Mouse (Mus musculus): Measurements from ENCODE around the gene Smg9. TPM values are rescaled to one million over a fixed set of nuclear protein-coding genes. Genes with fewer than 3 reads are reported as not detected.

The Smg9 gene
- total RNA-seq, 2 experiments from 2014 or later, result 9.2 to 9.5 TPM

DNA sequence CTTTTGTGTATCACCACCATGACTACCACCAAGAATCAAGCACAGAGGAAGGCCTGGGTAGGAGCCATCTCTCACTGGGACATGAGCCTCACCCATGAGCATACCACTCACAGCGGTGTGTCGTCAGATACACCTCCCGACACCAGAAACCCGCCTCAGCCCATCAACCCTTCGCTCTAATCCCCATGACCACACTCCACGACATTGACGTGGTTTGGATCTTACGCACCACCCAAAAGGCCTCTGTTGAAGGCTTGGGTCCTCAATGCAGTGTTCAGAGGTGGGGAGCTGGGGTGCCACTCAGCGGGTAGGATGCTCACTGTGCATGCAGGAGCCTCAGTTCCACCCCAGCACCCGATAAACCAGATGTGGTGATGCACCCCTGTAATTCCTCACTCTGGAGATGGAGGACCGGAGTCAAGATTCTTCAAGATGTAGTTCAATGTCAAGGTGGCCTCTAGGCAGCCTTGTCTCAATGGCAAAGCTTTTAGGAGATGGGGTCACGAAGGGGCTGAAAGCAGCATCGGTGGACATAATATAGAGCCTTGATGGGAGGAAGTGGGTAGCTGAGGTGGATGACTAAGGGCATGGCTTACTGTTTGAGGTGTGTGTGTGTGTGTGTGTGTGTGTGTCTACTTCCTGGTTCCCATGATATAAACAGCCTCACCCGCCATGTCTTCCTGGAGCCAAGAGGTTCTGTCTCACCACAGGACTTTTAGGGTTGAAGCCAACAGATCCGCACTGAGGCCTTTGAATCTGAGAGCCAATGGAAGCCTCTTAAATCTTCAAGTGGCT lies 31.3 kb downstream of the Smg9 start:
- DNase-seq, result no peak
- intact Hi-C loops (cut with DNase I; ENCODE audit: low total_unique reads), result no loop called here

DNA sequence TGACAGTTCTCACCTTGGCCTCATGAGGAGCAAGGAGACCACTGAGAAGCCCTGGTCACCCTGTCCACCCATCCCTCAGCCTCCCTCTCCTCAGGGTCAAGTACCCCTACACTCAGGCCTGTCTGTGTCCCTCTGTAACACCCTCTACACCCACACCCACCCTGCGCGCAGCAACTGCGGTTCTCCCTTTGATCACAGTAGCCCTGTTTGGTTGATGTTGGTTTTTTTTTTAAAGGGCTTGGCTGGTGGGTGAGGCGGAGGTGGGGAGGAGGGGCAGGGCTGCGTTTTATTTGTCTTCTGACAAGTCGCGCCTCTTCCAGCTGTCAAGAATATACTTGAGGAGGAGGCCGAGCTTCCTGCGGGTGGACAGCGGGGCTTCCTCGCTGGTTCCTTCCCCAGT lies 32.3 kb downstream of the Smg9 start:
- DNase-seq, result no peak
- intact Hi-C loops (cut with DNase I; ENCODE audit: low total_unique reads), result no loop called here

DNA sequence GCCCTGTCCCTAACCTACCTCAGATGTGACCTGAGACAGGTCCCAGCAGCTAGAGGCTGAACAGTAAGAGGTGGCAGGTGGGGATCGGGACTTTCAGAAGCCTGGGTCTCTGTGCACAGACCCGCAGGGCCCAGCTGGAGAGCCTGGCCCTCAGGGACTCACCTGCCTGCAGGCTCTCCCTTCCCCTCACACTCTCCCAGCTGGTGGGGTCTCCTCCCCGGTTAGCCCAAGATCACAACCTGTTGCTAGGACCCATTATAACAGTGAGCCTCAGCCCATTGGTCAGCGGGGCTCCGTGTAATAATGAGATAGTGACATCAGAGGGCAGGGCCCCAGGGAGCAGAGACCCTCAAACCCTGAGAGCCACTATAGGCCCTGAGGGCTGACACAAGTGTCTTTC lies 35.9 kb downstream of the Smg9 start:
- intact Hi-C loops (cut with DNase I; ENCODE audit: low total_unique reads), result no loop called here
- no peak for DNase-seq

DNA sequence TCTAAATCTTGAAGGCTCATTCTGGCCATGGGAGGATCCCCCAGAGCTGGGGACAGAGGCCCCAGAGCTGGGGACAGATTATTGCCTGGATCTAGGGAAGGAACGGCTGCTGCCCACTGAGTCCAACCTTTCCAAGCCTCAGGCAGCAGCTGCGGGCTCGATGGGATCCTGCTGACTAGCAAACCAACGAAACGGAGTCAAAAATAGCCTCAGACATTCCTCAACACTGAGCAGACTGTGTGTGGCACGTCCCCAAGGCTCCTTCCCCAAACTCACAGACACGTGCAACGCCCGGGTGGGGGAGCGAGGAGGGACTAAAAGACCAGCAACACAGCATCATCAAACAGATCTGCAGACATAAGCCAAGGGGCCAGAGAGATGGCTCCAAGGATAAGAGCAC lies 38.6 kb downstream of the Smg9 start:
- intact Hi-C loops (cut with DNase I; ENCODE audit: low total_unique reads), result no loop called here
- DNase-seq, result peak; percentile 72

DNA sequence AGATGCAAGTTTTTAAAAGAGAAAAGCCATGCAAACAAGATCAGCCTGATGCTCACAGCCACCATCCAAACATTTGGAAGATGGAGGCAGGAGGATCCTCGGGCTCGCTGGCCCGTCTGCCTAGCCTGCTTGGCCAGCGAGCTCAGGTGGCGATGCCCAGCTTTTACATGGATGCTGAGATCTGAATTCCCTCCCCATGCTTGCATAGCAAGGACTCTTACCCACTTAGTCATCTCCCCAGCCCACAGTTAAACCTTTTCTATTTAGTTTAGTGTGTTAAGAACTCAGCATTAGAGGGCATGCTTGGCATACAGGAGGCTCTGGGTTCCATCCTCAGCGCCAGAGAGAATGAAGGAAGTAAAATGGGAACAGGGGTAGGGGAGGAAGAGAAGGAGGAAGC lies 39.8 kb downstream of the Smg9 start:
- intact Hi-C loops (cut with DNase I; ENCODE audit: low total_unique reads), result no loop called here
- no peak for DNase-seq

DNA sequence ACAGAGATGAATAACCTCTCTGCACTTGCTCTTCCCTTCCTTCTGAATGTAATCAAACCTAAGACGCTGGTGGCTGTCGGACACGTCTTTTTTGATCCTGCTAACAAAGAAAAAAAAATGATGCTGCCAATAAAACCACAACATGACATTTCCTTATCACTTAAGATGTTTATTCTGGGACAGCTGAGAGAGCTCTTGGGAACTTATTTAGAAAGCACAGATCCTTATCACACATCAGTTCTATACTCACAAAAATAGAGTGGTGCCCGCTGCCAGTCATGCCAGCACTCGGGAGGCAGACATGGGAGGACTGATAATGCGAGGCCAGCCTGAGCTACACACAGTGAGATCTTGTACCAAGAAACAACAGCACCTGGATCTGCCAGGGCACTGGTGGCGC lies 40.5 kb downstream of the Smg9 start:
- no peak for DNase-seq
- intact Hi-C loops (cut with DNase I; ENCODE audit: low total_unique reads), result no loop called here

DNA sequence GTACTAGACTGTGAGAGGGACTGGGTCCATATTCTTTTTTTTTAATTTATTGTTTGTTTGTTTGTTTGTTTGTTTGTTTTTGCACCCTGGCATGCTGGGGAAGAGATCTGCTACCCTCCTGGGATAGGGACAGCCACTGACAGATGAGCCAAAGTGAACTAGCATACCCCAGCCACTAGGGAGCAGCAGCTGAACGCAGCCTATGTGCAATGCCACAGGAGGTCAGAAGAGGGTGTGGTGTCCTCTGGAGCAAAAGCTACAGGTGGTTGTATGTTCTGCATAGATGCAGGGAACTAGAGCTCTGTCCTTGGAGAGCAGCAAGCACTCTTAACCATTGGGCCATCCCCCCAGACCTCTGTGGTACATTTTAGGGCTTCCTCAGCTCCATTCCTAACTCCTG lies 42.4 kb downstream of the Smg9 start:
- intact Hi-C loops (cut with DNase I; ENCODE audit: low total_unique reads), result no loop called here
- peak; percentile 60 for DNase-seq

DNA sequence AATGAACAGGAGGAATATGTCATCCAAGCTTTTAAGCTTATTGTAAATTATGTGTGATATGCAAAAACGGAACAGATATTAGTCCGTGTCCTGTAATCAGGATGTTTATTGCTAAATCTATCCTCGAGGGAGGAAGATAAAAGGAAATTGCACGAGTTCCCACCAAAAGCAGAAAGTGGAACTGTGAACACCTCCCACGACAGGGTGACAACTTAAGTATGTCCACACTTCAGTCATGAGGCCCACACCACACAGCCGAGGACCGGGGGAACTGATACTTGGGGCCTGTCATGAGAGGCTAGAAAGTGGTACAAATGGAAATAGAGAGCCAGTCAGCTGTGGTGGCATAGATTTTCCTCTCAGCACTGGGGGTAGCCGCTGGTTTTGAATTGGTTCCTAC lies 42.9 kb downstream of the Smg9 start:
- intact Hi-C loops (cut with DNase I; ENCODE audit: low total_unique reads), result no loop called here
- DNase-seq, result no peak

DNA sequence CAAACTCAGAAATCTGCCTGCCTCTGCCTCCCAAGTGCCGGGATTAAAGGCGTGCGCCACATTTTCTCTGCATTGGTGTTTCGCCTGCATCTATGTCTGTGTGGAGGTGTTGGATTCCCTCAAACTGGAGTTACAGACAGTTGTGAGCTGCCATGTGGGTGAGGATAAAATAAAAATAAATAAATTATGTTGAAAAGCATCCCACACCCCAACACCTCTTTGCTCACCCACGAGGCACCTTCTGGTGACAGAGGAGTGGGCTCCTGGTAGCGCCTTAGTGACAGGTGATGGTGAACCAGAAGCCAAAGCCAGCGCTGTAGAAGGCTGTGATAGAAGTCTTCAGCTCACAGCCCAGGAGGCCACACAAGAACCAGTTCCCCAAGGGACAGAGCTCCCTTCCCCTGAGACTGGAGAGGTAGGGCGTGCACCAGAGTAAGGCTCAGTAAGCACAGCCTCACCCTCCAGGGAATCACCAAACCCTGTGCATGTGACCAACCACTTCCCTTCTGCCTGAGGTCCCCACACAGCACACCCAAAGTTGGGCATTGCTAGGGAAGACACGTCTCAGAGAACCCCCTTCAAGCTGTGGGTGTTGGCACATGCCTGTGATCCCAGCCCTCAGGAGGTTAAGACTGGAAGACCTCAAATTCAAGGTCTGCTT lies 46.0 kb downstream of the Smg9 start:
- DNase-seq, result no peak
- intact Hi-C loops (cut with DNase I; ENCODE audit: low total_unique reads), result no loop called here

DNA sequence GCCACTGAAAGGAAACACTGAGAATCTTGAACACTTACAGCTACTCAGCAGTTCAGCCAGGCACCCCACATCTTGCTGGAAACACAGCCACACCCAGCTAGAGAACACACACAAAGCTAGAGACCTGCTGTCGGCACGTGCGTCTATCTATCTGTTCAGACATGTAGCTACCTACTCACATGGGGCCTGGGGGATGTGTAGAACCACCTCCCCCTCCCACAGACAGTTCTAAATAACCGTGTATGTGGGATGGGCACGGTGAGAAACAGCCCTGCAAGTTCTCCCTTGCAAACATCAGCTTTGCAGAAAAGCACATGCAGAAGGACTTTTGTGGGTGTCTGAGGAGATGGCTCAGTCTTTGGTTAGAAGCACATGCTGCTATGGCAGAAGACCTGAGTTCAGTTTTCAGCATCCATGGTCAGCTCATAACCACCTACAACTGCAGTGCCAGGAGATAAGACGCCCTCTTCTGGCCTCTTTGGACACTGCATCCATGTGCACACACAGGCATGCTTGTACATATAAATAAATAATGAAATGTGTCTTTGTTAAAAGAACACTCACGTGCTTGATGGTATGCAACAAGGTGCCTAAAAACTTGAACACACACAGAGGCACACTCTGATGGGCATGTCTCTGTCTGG lies 47.4 kb downstream of the Smg9 start:
- DNase-seq, result no peak
- intact Hi-C loops (cut with DNase I; ENCODE audit: low total_unique reads), result no loop called here

DNA sequence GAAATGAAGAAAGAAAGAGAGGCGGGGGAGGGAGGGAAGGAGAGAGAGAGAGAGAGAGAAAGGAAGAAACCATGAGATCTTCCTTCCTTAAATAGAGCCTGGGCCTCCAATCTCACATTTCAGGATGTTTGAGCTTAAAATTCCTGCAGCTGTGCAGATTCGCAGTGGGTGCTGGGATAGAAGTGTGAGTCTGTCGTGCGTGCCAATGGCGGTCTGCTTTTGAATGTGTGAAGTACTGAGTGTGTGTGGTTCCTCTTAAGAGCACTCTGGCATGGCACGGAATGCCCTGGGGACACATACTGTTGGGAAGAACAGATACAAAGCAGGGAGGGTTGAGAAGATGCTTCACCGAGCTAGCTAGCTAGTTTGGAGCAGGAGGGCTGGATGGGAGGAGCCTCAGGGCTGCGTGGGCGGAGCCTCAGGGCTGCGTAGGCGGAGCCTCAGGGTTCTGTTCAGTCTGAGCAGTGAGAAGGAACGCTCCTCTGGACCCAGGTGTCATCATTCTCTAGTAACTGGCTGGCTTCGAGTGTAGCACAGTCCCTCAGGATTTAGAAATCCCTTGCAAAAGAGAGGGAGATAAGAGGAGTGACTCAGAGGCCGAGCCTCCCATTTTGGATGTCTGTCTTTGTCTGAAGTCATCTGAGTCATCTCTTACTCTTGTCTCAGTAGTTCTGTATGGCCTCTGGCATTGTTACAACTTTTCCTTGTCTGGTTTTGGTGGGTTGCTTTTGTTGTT lies 49.5 kb downstream of the Smg9 start:
- intact Hi-C loops (cut with DNase I; ENCODE audit: low total_unique reads), result no loop called here
- DNase-seq, result no peak

DNA sequence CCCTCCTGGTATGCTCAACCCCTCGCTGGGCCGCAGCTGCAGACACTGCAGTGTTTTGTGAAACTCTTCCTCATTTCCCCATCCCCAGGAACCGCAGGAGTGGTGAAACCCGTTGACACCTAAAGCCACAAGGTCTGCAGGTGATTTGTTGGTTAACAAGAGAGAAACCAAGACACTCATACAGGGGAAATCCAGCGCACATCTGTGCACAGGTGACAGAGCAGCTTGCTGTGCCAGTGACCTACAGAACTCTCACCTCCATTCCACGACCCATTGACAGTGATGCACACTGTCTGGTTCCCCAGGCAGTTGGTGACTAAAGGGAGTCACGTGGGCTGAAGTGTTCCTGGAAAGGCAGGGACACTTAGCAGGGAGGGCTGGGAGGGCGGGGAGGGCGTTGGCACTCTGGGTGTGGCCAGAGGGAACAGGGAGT lies 51.2 kb downstream of the Smg9 start:
- intact Hi-C loops (cut with DNase I; ENCODE audit: low total_unique reads), result no loop called here
- no peak for DNase-seq

DNA sequence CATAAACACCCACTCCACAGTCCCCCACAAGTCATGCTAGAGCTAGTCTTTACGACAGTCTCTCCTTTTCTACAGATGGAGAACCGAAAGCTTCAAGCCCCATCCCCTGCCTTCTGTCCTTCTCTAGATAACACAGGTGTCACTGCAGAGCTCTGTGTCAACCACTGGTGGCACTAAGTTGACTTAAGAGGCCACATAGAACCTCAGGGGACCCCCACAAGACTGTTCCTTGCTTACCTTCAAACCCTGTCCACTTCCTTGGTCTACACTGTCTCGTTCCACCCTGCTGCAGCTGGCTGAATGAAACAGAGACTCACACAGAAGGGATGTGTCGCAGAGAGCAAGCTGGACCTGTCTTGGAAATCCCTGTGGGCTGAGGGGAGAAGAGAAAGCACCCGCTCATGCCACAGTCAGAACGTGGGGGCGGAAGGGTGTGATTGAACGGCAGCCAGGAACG lies 52.5 kb downstream of the Smg9 start, which contains the start of gene Irgc1:
Irgc1 (minus strand) TSS at position 443 of the 457 bp plus-strand sequence.
- intact Hi-C loops (cut with DNase I; ENCODE audit: low total_unique reads), result no loop called here
- DNase-seq, result no peak

DNA sequence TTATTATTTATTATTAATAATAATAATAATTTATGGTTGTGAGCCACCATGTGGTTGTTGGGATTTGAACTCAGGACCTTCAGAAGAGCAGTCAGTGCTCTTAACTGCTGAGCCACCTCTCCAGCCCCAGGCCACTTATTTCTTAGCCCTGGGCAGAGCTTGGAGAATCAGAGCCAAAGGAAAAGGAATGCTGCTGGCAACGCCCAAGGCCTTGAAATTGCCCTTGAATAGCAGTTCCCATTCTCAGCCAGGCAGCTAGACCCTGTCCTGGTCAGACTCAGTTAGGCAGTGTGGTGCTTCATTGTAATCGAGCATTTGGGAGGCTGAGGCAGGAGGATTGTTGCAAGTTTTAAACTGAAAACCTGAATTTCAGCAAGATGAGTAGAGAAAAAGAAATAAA lies 54.8 kb downstream of the Smg9 start:
- intact Hi-C loops (cut with DNase I; ENCODE audit: low total_unique reads), result no loop called here
- DNase-seq, result no peak

DNA sequence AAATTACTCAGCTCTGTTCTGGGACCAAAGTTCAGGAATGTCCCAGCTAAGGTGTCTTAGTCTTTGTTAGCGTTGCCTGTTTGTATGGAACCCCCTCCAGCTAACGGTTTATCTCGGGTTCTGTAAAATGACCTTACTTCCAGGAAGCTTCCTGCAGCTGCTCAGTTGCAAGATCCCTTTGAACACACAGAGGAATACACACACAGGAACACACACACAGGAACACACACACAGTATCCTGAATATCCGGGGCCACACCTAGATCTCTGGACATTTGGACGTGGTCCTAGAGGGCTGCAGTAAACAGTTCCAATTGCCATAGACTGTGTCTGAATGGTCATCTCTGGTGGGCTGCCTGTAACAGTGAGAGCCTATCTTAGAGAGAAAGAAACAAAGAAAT lies 56.3 kb downstream of the Smg9 start:
- DNase-seq, result no peak
- intact Hi-C loops (cut with DNase I; ENCODE audit: low total_unique reads), result no loop called here

DNA sequence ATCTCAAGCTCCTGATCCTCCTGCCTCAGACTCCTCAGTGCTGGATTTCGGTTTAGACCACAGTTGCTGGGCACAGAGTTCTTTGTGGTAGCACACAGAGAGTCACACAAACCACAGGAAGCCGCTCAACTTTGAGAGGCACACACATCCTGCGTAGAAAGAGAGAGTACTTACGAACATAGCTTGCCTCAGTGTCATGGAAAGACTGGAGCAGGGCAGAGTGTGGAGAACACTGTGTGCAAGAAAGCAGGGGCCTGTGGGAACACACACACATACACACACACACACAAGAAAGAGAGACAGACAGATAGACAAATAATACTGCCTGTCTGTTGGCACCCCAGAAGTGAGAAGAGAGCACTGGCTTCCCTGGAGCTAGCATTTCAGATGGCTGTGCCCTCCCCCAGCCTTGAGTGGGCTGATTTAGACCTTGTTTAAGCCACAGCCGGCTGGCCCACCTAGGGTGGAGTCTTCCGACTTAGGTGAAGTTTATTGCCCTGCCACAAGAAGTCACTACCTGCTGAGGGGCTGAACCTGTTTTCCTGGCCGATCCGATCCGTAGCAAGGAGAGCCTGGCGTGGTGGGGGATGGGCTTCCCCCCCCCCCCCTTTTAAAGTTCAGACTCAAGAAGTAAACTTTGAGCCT lies 58.4 kb downstream of the Smg9 start:
- no peak for DNase-seq
- intact Hi-C loops (cut with DNase I; ENCODE audit: low total_unique reads), result no loop called here

DNA sequence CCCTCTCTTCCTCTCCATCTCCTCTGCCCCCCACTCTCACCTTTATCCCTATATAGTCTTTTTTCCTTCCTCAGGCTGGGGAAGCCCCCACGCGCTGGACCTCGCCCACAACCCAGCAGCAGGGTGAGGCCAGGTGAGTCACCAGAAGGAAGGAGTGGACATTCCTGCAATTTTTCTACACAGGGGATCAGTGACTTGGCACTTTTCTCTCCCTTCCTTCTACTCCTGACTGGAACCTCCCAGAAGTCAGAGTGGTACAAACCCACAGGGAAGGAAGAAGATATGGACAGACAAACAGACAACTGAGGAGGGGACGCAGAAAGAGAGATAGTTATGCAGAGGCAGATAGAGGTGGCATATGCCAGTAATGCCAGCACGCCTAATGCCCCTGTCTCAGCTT lies 60.0 kb downstream of the Smg9 start:
- intact Hi-C loops (cut with DNase I; ENCODE audit: low total_unique reads), result no loop called here
- DNase-seq, result no peak

DNA sequence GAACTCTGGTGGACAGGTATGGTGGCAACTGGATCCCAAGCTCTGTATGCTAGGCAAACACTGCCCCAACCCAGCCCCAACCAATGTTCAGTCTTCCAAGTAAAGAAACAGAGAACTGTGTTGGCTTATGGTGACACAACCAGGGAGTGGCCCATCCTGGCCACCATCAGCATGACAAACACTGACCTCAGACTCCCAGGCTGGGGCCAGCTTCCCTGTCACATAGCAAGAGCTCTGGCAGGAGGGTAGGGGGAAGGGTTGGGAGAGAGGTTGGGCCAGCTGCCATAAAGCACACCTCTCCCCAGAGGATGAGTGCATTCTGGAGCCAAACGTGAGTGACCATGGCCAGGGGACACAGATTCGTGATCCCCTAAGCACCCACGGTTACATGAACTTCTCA lies 60.4 kb downstream of the Smg9 start:
- peak; percentile 33 for DNase-seq
- intact Hi-C loops (cut with DNase I; ENCODE audit: low total_unique reads), result no loop called here

DNA sequence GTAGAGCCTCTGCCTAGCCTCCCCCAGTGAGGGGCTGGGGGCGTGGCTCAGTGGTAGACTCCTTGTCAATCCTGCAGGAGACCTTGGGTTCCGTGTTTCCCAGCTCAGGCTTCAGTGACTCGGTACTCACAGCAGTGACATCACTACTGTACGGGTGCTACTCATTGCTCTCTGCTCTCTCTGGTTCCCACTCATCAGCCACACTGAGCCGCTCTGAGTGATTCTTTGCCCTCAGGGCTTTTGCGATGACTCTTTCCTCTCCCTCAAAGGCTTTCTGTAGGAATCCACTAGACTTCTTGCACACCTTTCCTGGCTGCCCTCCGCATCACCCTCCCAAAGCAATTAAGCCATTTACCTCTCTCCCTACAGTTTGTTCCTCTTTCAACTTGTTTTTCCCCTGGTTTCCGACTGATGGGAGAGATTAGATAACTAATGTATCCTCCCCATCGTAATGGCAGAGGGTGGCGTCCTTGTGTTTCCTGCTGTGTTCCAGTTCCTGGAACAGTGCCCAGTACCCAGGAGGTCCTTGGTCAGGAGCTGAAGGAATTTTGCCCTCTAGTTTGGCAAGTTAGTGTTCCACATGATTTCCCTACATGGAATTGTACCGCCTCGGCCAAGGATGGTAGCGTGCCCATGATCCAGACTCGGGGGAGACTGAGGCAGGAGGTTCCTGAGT lies 62.1 kb downstream of the Smg9 start:
- intact Hi-C loops (cut with DNase I; ENCODE audit: low total_unique reads), result no loop called here
- no peak for DNase-seq

All from gastrocnemius, postnatal 14 days (tissue).